Mouse (Mus musculus) cortical plate, adult 2 months (tissue): Measurements from ENCODE around the gene Vstm4.

ENCODE experiments used
- CTCF ChIP-seq: fragments of 200-500 bp; IDR thresholded peaks from 2 replicates; pipeline ENCODE4 v1.5.1; 2011; ENCODE audit warnings: mild to moderate bottlenecking, control low read depth, low read length; ENCODE audit not compliant: insufficient read depth; ENCODE audit errors: extremely low read depth
- POLR2A ChIP-seq: fragments of 200-500 bp; IDR thresholded peaks from 2 replicates; pipeline ENCODE4 v1.6.1; 2011; ENCODE audit warnings: mild to moderate bottlenecking, low read length, control low read depth; ENCODE audit not compliant: insufficient read depth; ENCODE audit errors: extremely low read depth

- no peak for TF ChIP-seq CTCF
- no peak for TF ChIP-seq POLR2A
Observed at GRCm38 (mm10) chr14:32894341-32894853, 37.8 kb downstream of the Vstm4 start.
